Comparison of ENCODE assay signal across 8 mouse cellular contexts in the genomic region with DNA sequence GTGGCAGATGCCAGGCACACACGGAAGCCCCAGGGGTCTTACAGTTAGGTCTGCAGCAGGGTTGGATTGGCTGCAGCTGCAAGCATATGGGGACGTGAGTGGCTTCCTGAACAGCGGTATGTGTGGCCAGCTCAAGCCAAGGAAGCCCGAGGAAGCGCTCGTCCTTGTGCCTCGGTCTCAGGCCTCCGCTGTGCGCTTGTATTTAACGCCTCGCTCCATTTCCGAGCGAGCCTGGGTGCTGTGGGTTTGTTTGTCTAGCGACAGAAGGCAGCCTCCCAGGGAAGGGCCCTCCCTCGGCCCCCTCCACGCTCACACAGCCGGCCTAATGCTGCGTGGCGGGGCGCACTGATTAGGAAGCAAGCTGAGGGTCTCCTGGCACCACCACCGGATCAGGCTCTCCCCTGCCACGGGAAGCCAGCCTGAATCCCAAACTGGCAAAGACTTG.
DNase-seq lines count a peak whose midpoint lies in the region; ATAC-seq and TF ChIP-seq lines count a peak whose summit lies in the region.

No protein-coding gene starts in this region.

- DNase-seq in kidney, adult 2 months = no peak
- DNase-seq in embryonic facial prominence, embryonic 10.5 days (ENCODE audit: low spot score) = peak; percentile 23
- DNase-seq in urinary bladder, postnatal 36 days (ENCODE audit: low spot score in 2 of 2) = no peak
- DNase-seq in cerebellum, adult 11-12 months = no peak

- H3K36me3 ChIP-seq in kidney, embryonic 16.5 days (ENCODE audit: insufficient read depth, low read length) = no peaks in the 10 kb centered on the region
- H3K36me3 ChIP-seq in kidney, adult 2 months (ENCODE audit: control insufficient read depth, insufficient read depth, low read length) = no peaks in the 10 kb centered on the region
- H3K36me3 ChIP-seq in embryonic facial prominence, embryonic 10.5 days (replicated peaks) = no peaks in the 10 kb centered on the region
- no peaks in the 10 kb centered on the region for H3K36me3 ChIP-seq in forebrain, embryonic 16.5 days (ENCODE audit: control insufficient read depth, insufficient read depth)
- H3K36me3 ChIP-seq in midbrain, embryonic 13.5 days = no peaks in the 10 kb centered on the region

- peaks cover 3% of the 10 kb centered on the region; the same call in 1 of the 2 replicates for H3K9me3 ChIP-seq in kidney, embryonic 16.5 days (ENCODE audit: low read length)
- H3K9me3 ChIP-seq in embryonic facial prominence, embryonic 10.5 days = no peaks in the 10 kb centered on the region
- peaks cover 7% of the 10 kb centered on the region; the same call in 1 of the 2 replicates for H3K9me3 ChIP-seq in forebrain, embryonic 16.5 days (ENCODE audit: control insufficient read depth, low read length)
- H3K9me3 ChIP-seq in midbrain, embryonic 13.5 days = no peaks in the 10 kb centered on the region

- H3K27ac ChIP-seq in kidney, embryonic 16.5 days (ENCODE audit: low read length) = no peak overlapping the region
- H3K27ac ChIP-seq in kidney, adult 2 months (ENCODE audit: insufficient read depth, low read depth, low read length) = no peak overlapping the region
- no peak overlapping the region for H3K27ac ChIP-seq in embryonic facial prominence, embryonic 10.5 days (replicated peaks)
- H3K27ac ChIP-seq in forebrain, embryonic 16.5 days (ENCODE audit: low read length) = peak overlapping the region; percentile 27; the same call in 1 of the 2 replicates
- H3K27ac ChIP-seq in midbrain, embryonic 13.5 days = peak overlapping the region; percentile 94

- 7% methylated on average over 22 of the region's 22 CpGs for WGBS in kidney, embryonic 16.5 days
- WGBS in kidney, adult 2 months = 9% methylated on average over 22 of the region's 22 CpGs
- WGBS in embryonic facial prominence, embryonic 10.5 days = 23% methylated on average over 22 of the region's 22 CpGs
- WGBS in forebrain, embryonic 16.5 days = 9% methylated on average over 22 of the region's 22 CpGs
- WGBS in midbrain, embryonic 13.5 days = 5% methylated on average over 22 of the region's 22 CpGs

- H3K27me3 ChIP-seq in kidney, embryonic 16.5 days (ENCODE audit: insufficient read depth, low read length) = peaks cover 13% of the 10 kb centered on the region
- no peaks in the 10 kb centered on the region for H3K27me3 ChIP-seq in kidney, adult 2 months (replicated peaks; ENCODE audit: control insufficient read depth, insufficient read depth, low read length)
- peaks cover 72% of the 10 kb centered on the region for H3K27me3 ChIP-seq in embryonic facial prominence, embryonic 10.5 days (replicated peaks; ENCODE audit: low read depth, poor library complexity, severe bottlenecking)
- no peaks in the 10 kb centered on the region for H3K27me3 ChIP-seq in forebrain, embryonic 16.5 days (replicated peaks; ENCODE audit: control insufficient read depth, insufficient read depth, low read length)
- peaks cover 18% of the 10 kb centered on the region for H3K27me3 ChIP-seq in midbrain, embryonic 13.5 days

- H3K9ac ChIP-seq in kidney, embryonic 16.5 days (replicated peaks; ENCODE audit: low read length) = no peak overlapping the region
- peak overlapping the region; percentile 46 for H3K9ac ChIP-seq in forebrain, embryonic 16.5 days (replicated peaks; ENCODE audit: low read depth, low read length)
- peak overlapping the region; percentile 46 for H3K9ac ChIP-seq in midbrain, embryonic 13.5 days (replicated peaks)

- no peak for TF ChIP-seq POLR2A in kidney, adult 2 months (IDR thresholded peaks at IDR 0.05; ENCODE audit: low read depth, low read length)

- 0 out of 2 replicates have a peak overlapping the region, but pooled peaks have one; percentile 10 for H3K4me2 ChIP-seq in kidney, embryonic 16.5 days (replicated peaks; ENCODE audit: low read depth, low read length)
- peak overlapping the region; percentile 27 for H3K4me2 ChIP-seq in forebrain, embryonic 16.5 days (ENCODE audit: low read length)
- peak overlapping the region; percentile 32 for H3K4me2 ChIP-seq in midbrain, embryonic 13.5 days (replicated peaks)

- H3K4me3 ChIP-seq in kidney, embryonic 16.5 days (ENCODE audit: low read length) = peak overlapping the region; percentile 2; the same call in 1 of the 2 replicates
- H3K4me3 ChIP-seq in kidney, adult 2 months (ENCODE audit: insufficient read depth, low read depth, low read length) = no peak overlapping the region
- peak overlapping the region; percentile 25 for H3K4me3 ChIP-seq in embryonic facial prominence, embryonic 10.5 days
- no peak overlapping the region for H3K4me3 ChIP-seq in forebrain, embryonic 16.5 days (replicated peaks; ENCODE audit: low read length)
- no peak overlapping the region for H3K4me3 ChIP-seq in midbrain, embryonic 13.5 days (replicated peaks)

- no peak for ATAC-seq in kidney, embryonic 16.5 days (ENCODE audit: low FRiP score, low TSS enrichment)
- ATAC-seq in forebrain, embryonic 16.5 days = peak; percentile 66
- peak; percentile 75 for ATAC-seq in midbrain, embryonic 13.5 days
- ATAC-seq in activated CD4-positive, CD25-positive, alpha-beta regulatory T cell, adult 4 months = no peak

- no peak for TF ChIP-seq CTCF in kidney, adult 2 months (conservative IDR thresholded peaks at IDR 0.05; ENCODE audit: insufficient read depth, insufficient read length, low read depth, low read length)

- H3K4me1 ChIP-seq in kidney, embryonic 16.5 days (ENCODE audit: insufficient read depth, low read length) = no peaks in the 10 kb centered on the region
- H3K4me1 ChIP-seq in kidney, adult 2 months (ENCODE audit: control insufficient read depth, insufficient read depth, low read length) = no peaks in the 10 kb centered on the region
- peaks cover 16% of the 10 kb centered on the region for H3K4me1 ChIP-seq in embryonic facial prominence, embryonic 10.5 days
- peaks cover 18% of the 10 kb centered on the region for H3K4me1 ChIP-seq in forebrain, embryonic 16.5 days (replicated peaks; ENCODE audit: control insufficient read depth, insufficient read depth, low read length)
- H3K4me1 ChIP-seq in midbrain, embryonic 13.5 days (replicated peaks) = peaks cover 35% of the 10 kb centered on the region

Comparison
In these comparisons a context has a peak if more than half of its experiments do, and no peak if none do; other contexts are left out.
1. H3K4me3 ChIP-seq: peak in kidney, embryonic 16.5 days (single experiment) and embryonic facial prominence, embryonic 10.5 days (single experiment); none in kidney, adult 2 months (single experiment), forebrain, embryonic 16.5 days (single experiment) and midbrain, embryonic 13.5 days (single experiment).
2. ATAC-seq: peak in forebrain, embryonic 16.5 days (single experiment) and midbrain, embryonic 13.5 days (single experiment); none in kidney, embryonic 16.5 days (single experiment) and activated CD4-positive, CD25-positive, alpha-beta regulatory T cell, adult 4 months (single experiment).
3. H3K27ac ChIP-seq: peak in forebrain, embryonic 16.5 days (single experiment) and midbrain, embryonic 13.5 days (single experiment); none in kidney, embryonic 16.5 days (single experiment), kidney, adult 2 months (single experiment) and embryonic facial prominence, embryonic 10.5 days (single experiment).
4. Peak in every context shown above with its lines, with median percentiles within 50 percentile points of each other: H3K4me2 ChIP-seq.